Mouse (Mus musculus) midbrain, postnatal 0 days (tissue): ENCODE data around the gene Fbxw11. TPM values are rescaled to one million over a fixed set of nuclear protein-coding genes. Genes with fewer than 3 reads are reported as not detected.

Experiments used
- ATAC-seq: fragments of 200-750 bp; cut with Nextera tagmentation; 2 replicates; pipeline ENCODE4 v1.8.0; 2017; ENCODE audit warnings: moderate number of reproducible peaks, mild to moderate bottlenecking, moderate TSS enrichment, moderate library complexity; ENCODE audit not compliant: low FRiP score
- DNase-seq: peaks from one replicate; pipeline ENCODE4 v3.0.0-alpha.2; 2015; ENCODE audit warnings: low spot score
- H3K27ac ChIP-seq: fragments of 300-500 bp; sonication (generic); 2 replicates; pipeline ENCODE4 v1.5.1; 2014; ENCODE audit warnings: low read depth, mild to moderate bottlenecking, low read length, mixed read lengths
- H3K27me3 ChIP-seq: fragments of 300-500 bp; sonication (generic); 2 replicates; pipeline ENCODE4 v1.6.1; 2014; ENCODE audit warnings: low read length, control low read depth, mixed read lengths; ENCODE audit not compliant: insufficient read depth
- H3K36me3 ChIP-seq: fragments of 300-500 bp; sonication (generic); 2 replicates; pipeline ENCODE4 v1.6.1; 2014; ENCODE audit warnings: low read length, control low read depth, mixed read lengths; ENCODE audit not compliant: insufficient read depth
- H3K4me1 ChIP-seq: fragments of 300-500 bp; sonication (generic); 2 replicates; pipeline ENCODE4 v1.6.1; 2014; ENCODE audit warnings: mild to moderate bottlenecking, control low read depth, antibody characterized with exemption, low read length, mixed read lengths; ENCODE audit not compliant: insufficient read depth
- H3K4me2 ChIP-seq: fragments of 300-500 bp; sonication (generic); 2 replicates; pipeline ENCODE4 v1.6.1; 2014; ENCODE audit warnings: low read depth, mild to moderate bottlenecking, low read length, mixed read lengths; ENCODE audit not compliant: poor library complexity, severe bottlenecking
- H3K4me3 ChIP-seq: fragments of 300-500 bp; sonication (generic); 2 replicates; pipeline ENCODE4 v1.5.1; 2014; ENCODE audit warnings: low read depth, mild to moderate bottlenecking, low read length, moderate library complexity
- H3K9ac ChIP-seq: fragments of 300-500 bp; sonication (generic); replicated peaks from 2 replicates; pipeline ENCODE4 v1.6.1; 2014; ENCODE audit warnings: mild to moderate bottlenecking, low read length, moderate library complexity, mixed read lengths; ENCODE audit not compliant: poor library complexity, severe bottlenecking
- H3K9me3 ChIP-seq: fragments of 300-500 bp; sonication (generic); 2 replicates; pipeline ENCODE4 v1.6.1; 2016; ENCODE audit warnings: low read length, control low read depth
- CTCF ChIP-seq: IDR thresholded peaks from 2 replicates; pipeline ENCODE4 v1.5.1; 2016; ENCODE audit warnings: antibody characterized with exemption, mild to moderate bottlenecking
- WGBS: fragments of 180-500 bp; shearing (Covaris S2); extraction: QIAGEN DNeasy Blood & Tissue Kit; methylation state at CpG from one replicate; pipeline ENCODE4 v1.1.7; 2014; 5-methylcytosine and 5-hydroxymethylcytosine counted together
- polyA plus RNA-seq: library from polyadenylated mRNA; unstranded; fragments of >200 nt; fragmentation: Nextera tagmentation; extraction: Ambion mirVana; gene quantifications from 2 replicates; pipeline ENCODE4 v1.2.1, GENCODE M21; 2015
- total RNA-seq: library from RNA; depleted of rRNA; stranded (reverse); fragments of >200 nt; gene quantifications from 2 replicates; pipeline ENCODE4 v1.2.3, GENCODE M21; 2014

The Fbxw11 gene
- total and polyA plus RNA-seq, 2 experiments from 2014 or later = 100 to 130 TPM

DNA sequence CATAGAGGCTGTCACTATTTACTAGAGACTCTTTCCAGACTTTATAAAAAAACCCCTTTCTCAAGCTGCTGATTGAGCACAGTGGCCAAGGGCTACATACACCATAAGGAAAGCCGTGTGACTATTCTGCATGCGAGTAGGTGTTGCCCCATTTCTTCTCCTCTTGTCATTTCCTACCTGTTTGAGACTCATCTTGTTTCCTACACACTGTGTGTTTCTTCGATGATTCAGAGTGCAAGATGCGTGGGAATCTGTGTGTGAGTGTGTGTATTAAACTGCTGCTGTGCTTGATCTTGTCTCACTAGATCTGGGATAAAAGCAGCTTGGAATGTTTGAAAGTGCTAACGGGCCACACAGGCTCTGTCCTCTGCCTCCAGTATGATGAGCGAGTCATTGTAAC, 90.7 kb downstream of the Fbxw11 start:
- no peak overlapping the region for H3K4me3 ChIP-seq
- H3K9ac ChIP-seq = no peak overlapping the region
- no peaks in the 10 kb centered on the region for H3K9me3 ChIP-seq
- DNase-seq = no peak
- H3K36me3 ChIP-seq = peaks cover 31% of the 10 kb centered on the region
- no peak overlapping the region for H3K27ac ChIP-seq
- H3K4me1 ChIP-seq = no peaks in the 10 kb centered on the region
- ATAC-seq = no peak
- no peak overlapping the region for H3K4me2 ChIP-seq
- TF ChIP-seq CTCF = no peak
- 92% methylated on average over 6 of the region's 6 CpGs for WGBS
- H3K27me3 ChIP-seq = no peaks in the 10 kb centered on the region

DNA sequence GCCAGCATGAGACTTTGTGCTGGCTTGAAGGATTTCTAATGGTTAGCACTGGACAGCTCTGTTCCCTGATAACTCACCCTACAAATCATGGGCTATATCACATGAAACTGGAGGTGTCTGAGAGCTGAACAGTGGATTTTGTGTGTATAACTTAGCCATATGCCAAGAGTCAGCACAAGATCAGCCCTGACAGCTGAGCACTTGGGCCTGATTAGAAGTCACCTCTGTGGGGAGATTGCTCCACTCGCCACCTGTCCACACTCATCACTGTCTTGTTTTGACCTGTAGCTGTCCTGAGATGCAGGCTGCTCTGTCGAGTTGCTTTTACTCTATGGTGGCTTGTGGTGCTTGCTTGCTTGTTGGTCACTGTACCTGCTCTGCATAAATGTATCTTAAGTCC, 93.8 kb downstream of the Fbxw11 start:
- Histone ChIP-seq H3K4me1 (no peaks in the 10 kb centered on the region), H3K4me3 (no peak overlapping the region), H3K9ac (no peak overlapping the region), H3K27ac (no peak overlapping the region), H3K4me2 (no peak overlapping the region), H3K27me3 (no peaks in the 10 kb centered on the region), H3K9me3 (no peaks in the 10 kb centered on the region), H3K36me3 (peaks cover 42% of the 10 kb centered on the region)
- TF ChIP-seq CTCF = no peak
- DNase-seq (no peak), ATAC-seq (no peak)
- 90% methylated on average over 2 of the region's 2 CpGs for WGBS

DNA sequence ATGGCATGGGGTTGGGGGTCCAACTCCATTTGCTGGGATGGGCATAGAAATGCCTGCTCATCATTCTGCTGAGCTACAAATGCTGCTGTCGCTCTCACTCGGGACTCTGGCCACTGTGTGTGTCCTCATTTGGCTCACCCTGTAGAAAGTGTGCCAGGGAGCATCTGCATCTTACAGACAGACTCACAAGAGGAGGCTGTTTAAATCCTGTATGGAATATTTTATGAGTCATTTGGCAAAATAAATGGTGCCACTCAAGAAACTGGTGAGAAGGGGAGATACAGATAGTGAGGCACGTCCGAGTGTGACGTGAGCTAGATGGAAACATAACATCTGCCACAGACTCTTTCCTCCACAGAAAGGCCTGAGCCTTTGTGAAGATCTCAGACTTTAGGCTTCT, 95.2 kb downstream of the Fbxw11 start:
- 91% methylated on average over 5 of the region's 5 CpGs for WGBS
- H3K4me2 ChIP-seq = no peak overlapping the region
- H3K36me3 ChIP-seq = peaks cover 51% of the 10 kb centered on the region
- no peaks in the 10 kb centered on the region for H3K27me3 ChIP-seq
- no peaks in the 10 kb centered on the region for H3K9me3 ChIP-seq
- no peak overlapping the region for H3K9ac ChIP-seq
- H3K27ac ChIP-seq = no peak overlapping the region
- no peak overlapping the region for H3K4me3 ChIP-seq
- TF ChIP-seq CTCF = no peak
- ATAC-seq (no peak), DNase-seq (no peak)
- no peaks in the 10 kb centered on the region for H3K4me1 ChIP-seq

DNA sequence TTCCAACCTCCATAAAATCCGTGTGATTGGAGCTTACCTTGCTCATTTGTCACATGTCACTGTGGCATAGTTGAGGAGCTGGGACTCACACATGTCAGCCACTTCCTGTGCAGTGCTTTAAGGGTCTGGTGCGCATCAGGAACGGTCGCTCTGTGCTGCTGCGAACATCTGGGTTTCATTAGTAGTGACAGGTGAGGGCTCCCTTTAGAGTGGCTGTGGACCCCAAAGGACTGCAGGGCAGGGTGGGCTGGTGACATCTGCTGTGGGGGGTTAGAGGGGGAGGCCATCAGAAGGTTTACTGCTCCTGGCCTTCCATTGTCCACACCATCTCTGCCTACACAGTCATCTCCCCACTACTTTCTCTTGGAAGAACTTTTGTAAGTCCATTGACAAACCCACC, 101.4 kb downstream of the Fbxw11 start:
- H3K27ac ChIP-seq = no peak overlapping the region
- TF ChIP-seq CTCF = no peak
- H3K9me3 ChIP-seq = no peaks in the 10 kb centered on the region
- 91% methylated on average over 5 of the region's 5 CpGs for WGBS
- no peak overlapping the region for H3K4me3 ChIP-seq
- no peak overlapping the region for H3K4me2 ChIP-seq
- DNase-seq (no peak), ATAC-seq (no peak)
- H3K27me3 ChIP-seq = no peaks in the 10 kb centered on the region
- H3K36me3 ChIP-seq = peaks cover 44% of the 10 kb centered on the region
- H3K9ac ChIP-seq = no peak overlapping the region
- no peaks in the 10 kb centered on the region for H3K4me1 ChIP-seq

DNA sequence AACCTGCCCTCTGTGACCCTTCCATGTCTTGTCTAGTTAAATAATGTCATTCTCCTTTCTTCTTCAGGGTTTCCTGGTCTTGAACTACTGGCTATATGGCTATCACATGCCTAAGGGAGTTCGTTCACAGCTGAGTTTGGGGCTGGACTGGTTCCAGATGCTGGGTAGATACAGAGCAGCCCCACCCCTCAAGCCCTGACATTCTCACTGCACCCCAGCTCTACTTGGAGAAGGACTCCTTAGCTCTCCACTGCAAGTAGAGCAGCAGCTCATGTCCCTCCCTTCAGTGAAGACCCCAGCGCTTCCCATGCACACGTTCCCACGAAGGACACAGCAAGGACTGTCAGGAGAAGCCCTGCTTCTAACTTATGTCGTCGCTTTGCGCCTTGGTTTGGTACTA, 101.9 kb downstream of the Fbxw11 start:
- WGBS = 92% methylated on average over 7 of the region's 7 CpGs
- Histone ChIP-seq H3K4me3 (no peak overlapping the region), H3K27ac (no peak overlapping the region), H3K4me2 (no peak overlapping the region), H3K9me3 (no peaks in the 10 kb centered on the region), H3K4me1 (no peaks in the 10 kb centered on the region), H3K36me3 (peaks cover 44% of the 10 kb centered on the region), H3K27me3 (no peaks in the 10 kb centered on the region), H3K9ac (no peak overlapping the region)
- DNase-seq = no peak
- no peak for ATAC-seq
- TF ChIP-seq CTCF = no peak

DNA sequence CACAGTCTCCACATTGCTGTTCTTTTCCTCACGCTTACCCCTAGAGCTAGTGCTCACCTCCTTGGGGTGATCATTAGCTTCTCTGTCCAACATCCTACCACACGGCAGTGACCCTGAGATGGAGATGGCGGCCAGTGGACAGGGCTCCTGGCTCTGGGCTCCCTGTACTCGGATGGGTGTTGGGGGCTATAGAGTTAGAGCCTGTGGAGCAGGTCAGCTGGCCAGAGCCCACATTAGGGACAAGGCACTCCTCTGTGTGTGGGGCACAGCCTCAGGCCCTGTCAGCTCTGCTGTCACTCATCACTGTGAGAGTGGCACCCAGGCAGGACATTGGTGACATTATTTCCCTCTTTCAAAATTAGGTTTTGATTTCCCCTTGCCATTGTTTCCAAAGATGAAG, 102.9 kb downstream of the Fbxw11 start:
- ATAC-seq = no peak

DNA sequence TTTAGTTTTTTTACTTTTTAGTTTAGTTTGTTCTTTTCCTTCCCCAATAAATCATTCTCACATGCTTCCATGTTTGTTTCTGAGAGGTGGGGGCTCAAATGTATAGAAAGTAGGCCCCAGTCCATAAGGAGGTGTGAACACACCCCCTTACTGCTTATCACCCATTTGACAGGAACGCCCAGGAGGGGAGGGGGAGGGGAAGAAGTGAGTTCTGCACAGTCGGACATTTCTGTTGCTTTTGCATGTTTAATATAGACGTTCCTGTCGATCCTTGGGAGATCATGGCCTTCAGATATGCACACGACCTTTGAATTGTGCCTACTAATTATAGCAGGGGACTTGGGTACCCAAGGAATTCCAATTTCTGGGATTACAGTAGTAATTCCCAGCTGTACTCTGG, 103.5 kb downstream of the Fbxw11 start:
- Histone ChIP-seq H3K4me2 (no peak overlapping the region), H3K4me3 (no peak overlapping the region), H3K9ac (no peak overlapping the region), H3K27ac (no peak overlapping the region), H3K27me3 (no peaks in the 10 kb centered on the region), H3K36me3 (peaks cover 36% of the 10 kb centered on the region), H3K4me1 (no peaks in the 10 kb centered on the region), H3K9me3 (no peaks in the 10 kb centered on the region)
- no peak for TF ChIP-seq CTCF
- WGBS = 73% methylated on average over 5 of the region's 5 CpGs
- no peak for DNase-seq
- no peak for ATAC-seq

More for the DNA sequence above, 102.9 kb downstream of the Fbxw11 start:
- DNase-seq = no peak
- no peak for TF ChIP-seq CTCF
- Histone ChIP-seq H3K36me3 (peaks cover 36% of the 10 kb centered on the region), H3K27ac (no peak overlapping the region), H3K9me3 (no peaks in the 10 kb centered on the region), H3K4me1 (no peaks in the 10 kb centered on the region), H3K4me2 (no peak overlapping the region), H3K27me3 (no peaks in the 10 kb centered on the region), H3K4me3 (no peak overlapping the region), H3K9ac (no peak overlapping the region)
- 93% methylated on average over 4 of the region's 4 CpGs for WGBS
